Mouse (Mus musculus): ENCODE data around the gene Opa1.

Gene Opa1

DNA sequence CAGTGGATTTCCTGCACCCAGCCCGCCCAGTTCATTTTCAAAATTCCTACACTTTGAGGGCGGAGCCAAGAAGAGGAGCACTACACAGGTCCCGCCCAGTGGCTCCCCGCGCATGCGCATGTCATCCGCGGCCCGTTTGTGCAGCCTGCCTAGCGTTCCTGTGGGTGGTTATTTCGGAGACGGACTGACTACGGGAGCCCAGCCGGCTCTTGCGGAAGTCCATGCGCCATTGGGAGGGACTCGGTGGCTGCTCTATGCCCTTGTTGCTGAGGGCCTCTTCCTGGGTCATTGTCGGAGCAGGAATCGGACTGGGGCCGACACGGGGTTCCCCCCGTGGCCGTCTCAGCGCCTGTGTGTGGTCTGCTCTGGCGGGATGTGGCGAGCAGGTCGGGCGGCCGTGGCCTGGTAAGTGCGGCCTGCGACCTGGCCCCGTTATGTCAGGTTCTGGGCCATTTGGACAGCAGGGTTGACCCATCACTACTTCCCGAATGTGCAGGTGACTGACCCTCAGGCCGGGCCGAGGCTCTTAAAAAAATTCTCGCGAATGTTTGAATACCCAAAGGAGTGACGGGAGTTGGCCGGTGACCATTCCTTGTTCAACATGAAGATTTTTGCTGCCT, at the start of gene Opa1:
TSS of gene Opa1 (plus strand) at position 168 of the 620 bp plus-strand sequence.
- DNase-seq, result peak; percentile 83 to 99

DNA sequence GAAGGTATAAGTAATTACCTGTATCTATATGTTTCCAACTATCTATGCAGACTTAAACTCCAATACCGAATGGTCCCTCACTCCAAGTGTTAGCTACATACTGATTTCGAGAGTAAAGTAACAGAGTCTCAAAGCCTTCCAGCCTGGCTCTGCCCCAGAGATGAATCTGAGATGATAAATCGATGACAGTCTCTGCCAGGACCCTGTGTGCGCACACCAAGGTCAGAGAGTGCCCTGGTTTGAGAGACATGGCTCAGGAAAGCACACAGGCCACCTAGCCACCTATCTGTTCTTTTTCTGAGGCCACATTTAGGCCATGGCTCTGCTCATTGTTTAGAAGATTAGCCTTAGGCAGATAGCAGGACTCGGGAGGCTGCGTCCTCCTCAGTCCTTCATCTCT, 45.5 kb upstream of the Opa1 start:
- DNase-seq, result no peak

DNA sequence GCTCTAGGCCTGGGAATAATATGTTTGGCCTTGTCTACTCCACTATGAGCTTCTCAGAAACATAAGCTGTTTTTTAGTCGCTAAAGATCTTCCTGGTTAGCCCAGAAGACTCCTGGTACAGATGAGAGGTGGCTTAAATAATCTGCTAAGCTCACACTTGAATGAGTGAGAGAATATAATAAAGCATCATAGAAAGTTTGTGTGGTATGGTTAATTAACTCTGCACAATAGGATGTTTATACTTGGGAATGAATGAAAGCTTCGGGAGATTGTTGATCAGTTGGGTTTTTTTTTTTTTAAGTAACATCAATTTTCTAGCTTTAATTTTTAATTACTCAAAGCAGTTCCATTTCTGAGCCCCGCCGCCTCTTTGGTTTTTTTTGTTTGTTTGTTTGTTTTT, 43.3 kb upstream of the Opa1 start:
- no peak for DNase-seq

DNA sequence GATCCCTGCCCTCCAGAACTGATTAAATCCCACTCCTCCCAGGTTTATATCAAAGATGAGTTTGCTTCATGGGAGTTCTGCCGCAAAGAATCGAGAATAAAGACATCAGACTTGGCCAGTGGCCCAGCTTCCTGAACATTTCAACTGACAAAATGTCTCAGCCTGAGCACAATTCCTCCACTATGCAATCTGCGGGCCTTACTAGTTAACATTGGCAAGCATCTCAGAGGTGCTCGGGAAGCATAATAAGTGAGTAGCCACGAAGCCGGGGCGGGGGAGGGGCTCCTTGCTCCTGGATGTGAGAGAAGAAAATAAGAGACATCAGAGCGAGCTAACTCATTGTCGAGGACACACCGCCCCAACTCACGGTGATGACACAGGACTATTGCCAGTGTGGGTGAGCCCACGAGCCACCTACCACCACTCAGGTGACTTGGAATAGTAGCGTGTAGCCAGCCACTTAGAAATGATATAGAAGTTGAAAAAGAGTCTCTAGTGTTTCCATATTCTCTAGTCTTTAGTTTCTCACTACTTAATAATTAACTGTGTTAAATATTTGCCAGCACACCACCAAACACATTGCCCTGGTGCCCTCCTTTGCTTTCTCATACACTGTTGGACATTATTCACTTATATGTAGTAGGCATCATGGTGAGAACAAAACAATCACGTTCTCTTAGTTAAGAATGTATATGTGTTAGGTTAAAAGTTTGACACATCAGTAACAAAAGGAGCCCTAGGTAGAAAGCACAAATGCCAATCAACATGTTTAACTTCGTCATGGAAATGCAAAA, 42.5 kb upstream of the Opa1 start:
- DNase-seq, result peak in 1 of 2 experiments; percentile 8

DNA sequence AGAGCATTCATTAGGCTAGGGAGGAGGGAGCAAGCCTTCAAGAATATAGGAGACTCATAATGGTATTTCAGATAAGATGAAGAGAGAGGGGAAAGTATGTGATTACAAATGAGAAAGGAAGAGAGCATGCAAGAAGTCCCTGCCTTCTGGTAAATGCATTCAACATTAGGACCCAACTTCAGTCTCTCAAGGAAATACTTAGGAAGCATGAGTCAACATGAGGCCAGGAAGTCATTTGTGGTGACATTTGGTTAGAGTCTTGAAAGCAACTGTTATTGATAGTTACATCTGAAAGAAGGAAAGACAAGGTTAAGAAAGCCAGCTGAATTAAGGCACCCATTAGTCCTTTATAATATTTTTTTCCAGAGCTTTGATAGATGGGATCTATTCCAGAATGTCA, 39.2 kb upstream of the Opa1 start:
- DNase-seq, result no peak

DNA sequence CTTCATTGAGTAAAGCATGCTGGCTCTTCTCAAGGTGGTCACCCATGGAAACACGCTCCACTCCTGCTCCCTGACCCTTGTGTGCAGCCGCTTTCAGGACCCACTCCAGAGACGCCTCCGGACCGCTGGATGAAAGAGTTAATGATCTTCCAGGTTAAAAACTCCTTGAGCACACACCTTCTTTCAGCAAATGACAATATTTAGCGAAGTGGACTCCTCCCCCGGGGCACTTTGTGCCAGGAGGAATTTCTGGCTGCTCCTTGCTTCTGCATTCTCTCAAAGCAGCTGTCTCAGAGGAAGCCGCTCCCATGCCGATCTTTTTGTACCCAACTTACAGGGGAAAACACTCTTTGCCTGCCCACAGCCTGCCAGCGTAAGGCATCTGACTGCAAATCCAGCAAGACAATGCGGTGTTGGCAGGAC, 37.9 kb upstream of the Opa1 start:
- no peak for DNase-seq

DNA sequence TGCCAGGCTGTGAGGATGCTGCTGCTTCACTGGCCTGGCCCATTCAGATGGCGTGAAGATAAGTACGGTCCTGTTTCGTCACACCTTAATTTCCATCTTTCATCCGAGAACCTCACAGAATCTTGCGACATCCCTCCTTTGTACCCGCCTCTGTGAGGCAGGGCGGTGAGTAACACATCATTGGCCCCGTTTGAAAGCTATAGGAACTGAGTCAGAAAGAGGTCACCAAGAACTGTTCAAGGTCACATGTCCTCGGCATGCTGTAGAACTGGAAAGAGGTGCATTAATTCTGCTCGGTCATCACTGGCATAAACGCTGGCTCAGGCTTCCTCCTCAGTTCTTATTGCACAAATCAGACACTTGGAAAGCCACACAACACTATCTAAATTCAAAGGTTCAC, 34.3 kb upstream of the Opa1 start, which contains the start of gene Atp13a4:
TSS of gene Atp13a4 (minus strand) at position 36 of the 400 bp plus-strand sequence.
- no peak for DNase-seq

DNA sequence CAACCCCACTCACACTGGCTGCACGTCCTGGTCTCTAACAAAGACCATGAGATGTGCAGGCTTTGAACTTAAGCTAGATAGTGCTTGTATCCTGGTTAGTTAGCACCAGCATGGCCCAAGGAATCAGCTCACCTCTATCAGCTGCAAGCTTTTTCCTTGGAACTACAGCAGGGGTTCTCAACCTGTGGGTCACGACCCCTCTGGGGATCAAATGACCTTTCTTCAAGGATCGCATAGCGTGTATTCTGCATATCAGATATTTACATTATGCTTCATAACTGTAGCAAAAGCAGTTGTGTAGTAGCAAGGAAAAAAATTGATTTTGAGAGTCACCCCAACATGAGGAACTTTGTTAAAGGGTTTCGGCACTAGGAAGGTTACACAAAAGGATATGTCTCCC, 19.5 kb upstream of the Opa1 start:
- no peak for DNase-seq

DNA sequence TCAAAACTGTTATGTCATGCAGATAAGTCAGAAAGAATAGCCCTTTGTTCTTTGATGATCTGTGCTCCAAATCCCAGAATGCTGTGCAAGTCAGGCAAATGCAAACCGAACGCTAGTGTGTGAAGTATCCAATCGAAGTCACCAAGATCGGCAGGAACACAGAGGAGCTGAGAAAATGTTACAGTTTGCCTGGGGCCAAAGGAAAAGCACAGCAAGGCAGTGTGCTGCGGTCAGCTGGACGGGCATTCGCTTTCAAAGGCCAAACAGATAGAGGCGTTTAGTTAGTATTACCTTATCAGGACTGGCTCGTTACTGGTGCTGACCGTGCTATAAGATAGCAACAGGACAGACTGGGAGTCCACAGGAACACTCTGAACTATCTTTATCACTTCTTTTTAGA, 18.7 kb upstream of the Opa1 start:
- peak in 1 of 2 experiments; percentile 21 for DNase-seq

DNA sequence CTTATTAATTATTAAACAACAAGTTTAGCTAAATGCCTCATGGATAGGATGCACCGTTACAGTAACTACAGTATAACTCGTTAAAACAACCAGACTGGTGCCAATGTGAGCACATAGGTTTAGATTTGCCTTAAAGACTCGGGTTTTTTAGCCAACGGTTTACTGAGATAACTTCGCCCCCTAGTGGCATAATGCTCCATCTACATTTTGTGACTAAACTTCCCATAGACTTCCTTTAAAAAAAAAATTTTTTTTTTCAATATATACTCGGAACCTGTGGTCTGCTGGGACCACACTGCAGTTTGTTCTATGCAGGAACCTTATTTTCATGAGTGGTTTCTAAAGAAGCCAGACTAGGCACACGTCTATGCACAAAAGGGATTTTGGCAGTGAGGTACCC, 18.3 kb upstream of the Opa1 start:
- DNase-seq, result peak; percentile 50 to 57

DNA sequence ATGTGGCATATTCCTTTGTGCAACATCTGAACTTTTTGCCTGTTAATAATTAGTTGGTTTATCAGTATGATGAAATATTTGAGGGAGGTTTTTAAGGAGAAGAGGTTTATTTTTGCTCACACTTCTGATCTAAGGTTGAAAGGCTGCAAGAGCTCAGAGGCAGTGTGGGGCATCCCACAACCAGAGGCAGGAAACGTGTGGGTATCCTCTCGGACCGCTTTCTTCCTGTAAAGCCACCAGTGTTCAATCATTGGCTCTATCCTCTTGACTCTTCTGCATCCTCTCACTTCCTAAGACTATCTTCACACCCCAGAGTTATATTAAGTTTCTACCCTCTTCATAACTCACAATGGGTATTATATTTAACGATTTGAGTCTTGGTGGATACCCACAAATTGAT, 5.1 kb upstream of the Opa1 start:
- no peak for DNase-seq

DNA sequence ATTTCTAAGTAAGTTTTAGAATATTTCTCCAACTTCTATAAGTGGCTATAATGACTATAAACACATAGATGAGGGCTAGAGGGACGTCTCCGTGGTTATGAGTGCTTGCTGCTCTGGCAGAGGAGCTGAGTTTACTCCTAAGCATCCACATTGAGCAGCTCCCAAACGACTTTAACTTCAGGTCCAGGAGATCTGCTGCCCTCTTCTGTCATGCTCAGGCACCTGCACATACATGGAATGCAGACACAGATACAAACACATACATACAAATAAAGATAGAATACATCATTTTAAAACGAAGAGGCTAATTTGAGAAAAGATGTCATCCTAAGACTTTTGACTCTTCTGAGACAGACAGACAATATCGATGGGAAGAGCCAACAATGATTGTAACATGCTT, 3.5 kb upstream of the Opa1 start:
- no peak for DNase-seq

DNA sequence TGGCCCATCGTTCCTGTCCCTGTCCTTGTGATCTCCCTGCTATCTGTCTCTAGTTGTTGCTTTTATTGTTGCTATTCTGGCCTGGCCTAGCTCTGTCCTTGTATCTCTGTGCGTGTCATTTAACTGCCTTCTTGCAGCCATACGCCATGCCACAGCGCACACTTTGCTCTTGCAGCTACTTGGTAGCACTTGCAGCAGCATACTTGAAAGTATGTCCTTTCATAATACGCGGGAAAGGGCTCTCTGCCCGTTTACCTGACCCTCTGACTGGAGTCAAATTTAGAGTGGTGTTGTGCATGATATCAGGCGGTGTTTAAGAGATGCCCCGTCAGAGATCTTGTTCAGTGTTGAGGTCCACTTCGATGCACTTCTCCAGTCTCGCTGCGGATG, 648 bp downstream of the Opa1 start:
- DNase-seq, result no peak

DNA sequence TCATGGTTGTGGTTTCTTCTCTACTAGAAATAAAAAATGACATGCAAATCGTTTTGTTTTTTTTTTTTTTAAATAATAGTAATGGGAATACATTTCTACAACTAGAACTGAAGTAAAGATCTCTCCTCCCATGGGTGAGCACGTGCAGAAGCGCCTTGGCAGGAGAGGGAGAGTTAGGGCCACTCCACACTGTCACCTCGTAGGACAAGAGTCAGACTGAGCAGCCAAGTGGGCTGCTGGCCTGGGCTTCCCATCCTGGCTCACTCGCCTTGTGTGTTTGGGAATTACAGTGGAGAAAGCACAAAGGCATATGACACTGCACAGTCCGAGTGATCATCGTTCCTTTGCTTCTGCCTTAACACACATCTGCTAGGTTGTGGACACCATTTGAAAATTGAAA, 13.0 kb downstream of the Opa1 start:
- DNase-seq, result no peak

DNA sequence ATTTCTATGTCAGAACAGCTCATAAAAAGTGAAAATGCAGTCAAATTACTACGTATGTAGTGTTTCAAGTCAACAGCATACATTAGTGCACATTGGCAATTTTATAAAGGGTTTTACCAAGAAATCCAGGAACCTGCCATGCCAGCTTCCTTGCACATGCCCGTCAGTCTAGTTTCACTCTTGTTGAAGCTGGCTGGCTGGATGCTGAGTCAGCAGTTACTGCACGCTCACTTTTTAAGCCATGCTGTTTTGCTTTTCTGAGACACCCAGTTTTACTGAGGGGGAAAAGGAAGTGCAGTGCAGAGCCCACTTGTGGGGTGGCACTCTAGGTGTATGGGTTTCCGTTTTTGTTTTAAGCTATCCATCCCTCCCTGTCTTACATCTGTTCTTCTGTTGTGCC, 18.0 kb downstream of the Opa1 start:
- no peak for DNase-seq

DNA sequence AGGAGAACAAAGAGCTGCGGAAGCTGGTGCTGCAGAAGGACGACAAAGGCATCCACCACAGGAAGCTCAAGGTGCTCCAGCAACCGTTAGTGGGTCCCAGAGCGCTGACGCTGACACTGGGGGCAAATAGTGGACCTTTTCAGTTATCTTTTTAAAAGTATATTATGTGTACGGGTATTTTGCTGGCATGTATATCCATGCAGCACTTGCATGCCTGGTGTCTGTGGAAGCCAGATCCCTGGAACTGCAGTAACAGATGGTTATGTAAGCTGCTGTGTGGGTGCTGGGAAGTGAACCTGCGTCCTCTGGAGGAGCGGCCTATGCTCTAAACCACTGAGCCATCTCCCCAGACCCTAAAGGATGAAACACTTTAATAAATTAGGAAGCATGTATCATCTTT, 26.4 kb downstream of the Opa1 start:
- DNase-seq, result no peak

DNA sequence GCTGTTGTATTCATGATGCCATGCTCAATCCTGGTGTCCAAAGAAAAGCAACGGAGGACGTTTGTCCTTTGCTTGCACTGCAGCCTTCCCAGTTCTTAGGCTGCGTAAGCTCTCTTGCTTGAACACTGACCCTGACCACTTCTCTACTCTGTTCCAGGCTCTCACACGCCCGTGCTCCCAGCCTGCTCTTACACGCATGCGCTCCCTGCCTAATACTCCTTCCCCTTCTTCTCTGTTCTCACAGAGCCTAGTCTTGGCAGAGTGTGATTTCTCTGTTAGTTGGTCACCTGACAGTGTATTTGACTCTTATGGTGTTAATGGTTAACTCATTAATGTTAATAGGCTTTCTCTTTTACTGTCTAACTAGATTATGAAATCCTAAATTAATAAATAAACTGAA, 28.0 kb downstream of the Opa1 start:
- no peak for DNase-seq

DNA sequence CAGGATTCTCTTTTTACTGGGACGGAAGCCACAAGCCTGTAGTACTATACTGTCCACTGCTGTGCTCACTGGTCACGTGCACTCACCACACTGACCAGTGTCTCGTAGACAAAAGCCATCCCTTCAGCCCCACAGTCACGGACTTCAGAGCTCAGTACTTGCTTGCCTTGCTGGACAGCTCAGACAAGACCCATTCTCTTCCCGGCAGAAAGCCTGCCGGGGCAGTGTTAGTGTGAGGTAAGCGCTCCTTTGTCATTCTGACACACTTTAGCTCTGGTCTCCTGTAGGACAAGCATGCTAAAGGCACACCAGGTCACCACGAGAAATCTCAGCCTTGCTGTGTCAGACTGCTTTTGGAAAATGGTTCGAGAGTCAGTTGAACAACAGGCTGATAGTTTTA, 35.6 kb downstream of the Opa1 start:
- no peak for DNase-seq

DNA sequence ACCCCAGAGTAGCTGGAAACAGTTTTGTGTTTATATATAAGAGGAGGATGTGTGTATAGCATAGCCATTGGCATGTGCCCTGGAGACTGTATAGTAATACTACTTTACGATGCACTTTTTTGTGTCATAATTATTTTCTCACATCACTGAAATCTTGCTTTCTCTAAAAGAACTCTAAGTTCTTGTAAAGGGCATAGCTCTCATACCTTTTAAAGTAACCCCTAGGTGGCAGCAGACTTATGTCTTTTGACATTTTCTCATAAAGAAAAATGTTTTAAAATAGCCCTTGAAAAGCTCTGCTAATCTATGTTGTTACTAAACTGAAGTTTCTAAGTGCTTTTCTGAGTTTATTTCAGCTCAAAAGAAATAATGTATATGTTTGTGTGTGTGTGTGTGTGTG, 49.9 kb downstream of the Opa1 start:
- DNase-seq, result no peak

DNA sequence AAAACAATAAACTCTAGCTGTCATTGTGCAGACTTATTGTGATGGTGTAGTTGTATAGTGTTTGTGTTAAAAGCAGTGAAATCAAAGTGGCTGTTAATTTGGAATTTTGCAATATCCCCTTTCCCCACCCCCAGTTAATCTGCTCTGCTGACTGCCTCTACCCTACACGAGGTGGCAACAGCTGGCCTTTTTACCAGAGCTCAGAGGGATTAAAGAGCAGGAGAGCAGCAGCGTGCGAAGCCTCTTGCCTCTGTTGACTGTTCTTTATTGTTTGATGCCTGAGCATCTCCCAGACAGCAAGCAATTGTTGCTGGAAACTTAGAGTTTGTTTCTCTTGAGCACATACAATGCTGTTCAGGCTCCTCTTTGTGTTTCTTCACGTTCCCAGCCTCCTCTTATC, 56.6 kb downstream of the Opa1 start:
- DNase-seq, result no peak

DNA sequence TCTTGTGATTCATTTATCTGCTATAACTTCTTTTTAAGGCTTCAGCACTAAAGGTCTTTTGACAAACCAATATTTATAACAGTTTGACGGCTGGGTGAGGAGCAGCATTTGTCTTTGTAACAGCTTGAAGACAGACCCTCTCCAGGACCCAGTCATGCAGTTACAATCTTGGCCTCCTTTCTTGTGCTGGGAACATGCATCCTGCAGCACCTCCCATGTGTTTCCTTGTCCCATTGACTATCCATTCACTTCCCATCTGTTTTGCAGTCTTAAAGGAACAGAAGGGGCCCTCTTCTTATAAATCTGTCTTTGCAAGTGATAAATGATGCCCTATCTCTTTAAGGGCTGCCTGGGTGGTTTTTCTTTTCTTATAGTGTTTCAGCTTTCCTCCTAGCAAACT, 63.2 kb downstream of the Opa1 start:
- DNase-seq, result no peak

DNA sequence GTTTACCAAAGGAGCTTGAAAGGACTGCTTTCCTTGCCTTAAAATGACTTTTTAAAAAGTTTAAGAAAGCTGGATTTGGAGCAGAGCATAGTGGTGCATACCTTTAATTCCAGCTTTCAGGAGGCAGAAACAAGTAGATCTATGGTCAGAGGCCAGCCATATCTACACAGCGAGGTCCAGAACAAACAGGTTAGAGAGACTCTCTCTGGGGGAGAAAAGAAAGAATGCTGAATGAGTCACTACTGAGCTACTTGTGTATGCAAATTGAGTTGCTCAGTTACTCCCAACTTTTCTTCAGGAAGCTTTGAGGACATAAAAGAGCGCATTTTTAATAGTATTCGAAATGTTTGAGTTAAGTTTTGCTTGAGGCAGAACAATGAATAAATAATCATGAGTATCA, 65.7 kb downstream of the Opa1 start:
- DNase-seq, result no peak

DNA sequence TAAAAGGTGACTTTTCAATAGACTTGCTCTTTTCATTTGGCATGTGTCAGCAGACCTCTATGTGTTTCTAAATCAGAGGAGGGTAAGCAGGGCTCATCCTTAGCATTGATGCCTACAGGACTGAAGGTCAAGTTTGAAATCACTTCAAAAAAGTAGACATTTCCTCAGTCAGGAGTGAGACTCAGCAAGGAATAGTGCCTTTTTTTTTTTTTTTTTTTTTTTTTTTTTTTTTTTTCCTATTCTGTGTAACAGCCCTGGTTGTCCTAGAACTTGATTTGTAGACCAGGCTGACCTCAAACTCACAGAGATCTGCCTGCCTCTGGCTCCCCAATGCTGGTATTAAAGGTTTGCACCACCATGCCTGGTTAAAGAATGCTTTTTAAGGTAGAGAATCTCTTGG, 67.1 kb downstream of the Opa1 start:
- no peak for DNase-seq

DNA sequence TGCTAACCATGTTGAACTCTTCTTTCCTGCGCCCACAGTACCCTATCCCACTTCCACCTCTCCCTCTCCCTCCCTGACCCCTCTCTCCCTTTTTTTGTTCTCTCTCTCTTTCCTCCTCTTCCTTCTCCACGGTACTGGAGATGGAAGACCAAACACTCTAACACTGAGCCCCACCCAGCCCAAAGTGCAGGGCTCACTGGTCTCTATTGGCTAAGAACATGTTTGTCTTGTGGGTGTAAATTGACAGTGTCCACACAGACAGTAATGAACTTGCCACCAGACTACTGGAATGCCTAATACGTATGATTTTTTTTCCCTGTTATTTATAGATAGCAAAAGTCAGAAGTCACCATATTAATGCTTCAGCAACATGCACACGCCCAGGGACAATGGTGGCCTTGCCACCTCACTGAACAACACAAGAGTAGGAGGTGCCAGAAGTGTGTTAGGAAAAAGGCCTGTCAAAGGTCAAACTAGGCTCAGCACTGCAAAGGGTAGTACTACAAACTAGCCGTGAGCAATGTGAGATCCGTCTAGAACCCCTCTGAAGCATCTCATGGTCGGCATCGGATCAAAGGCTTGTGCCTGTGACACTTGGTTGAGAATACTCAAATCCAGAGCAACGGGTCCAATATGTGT, 77.2 kb downstream of the Opa1 start:
- no peak for DNase-seq

Data from cerebellum, adult 18-20 months (tissue).